Mouse (Mus musculus): Measurements from ENCODE around the gene Stub1. TPM values are rescaled to one million over a fixed set of nuclear protein-coding genes. Genes with fewer than 3 reads are reported as not detected.
A peak's percentile ranks its signal among the peaks of the same experiment; 100 is the strongest.
"Not testable (repeated sequence)": the region's sequence is repeated elsewhere in the genome, so short reads cannot be mapped to it uniquely, and the experiment has no call there.

The Stub1 gene
- total RNA-seq (2014; fragmentation: Nextera tagmentation): 112 and 131 TPM in 2 replicates
- 99.3 and 101 TPM in 2 replicates for total RNA-seq (2017)

DNA sequence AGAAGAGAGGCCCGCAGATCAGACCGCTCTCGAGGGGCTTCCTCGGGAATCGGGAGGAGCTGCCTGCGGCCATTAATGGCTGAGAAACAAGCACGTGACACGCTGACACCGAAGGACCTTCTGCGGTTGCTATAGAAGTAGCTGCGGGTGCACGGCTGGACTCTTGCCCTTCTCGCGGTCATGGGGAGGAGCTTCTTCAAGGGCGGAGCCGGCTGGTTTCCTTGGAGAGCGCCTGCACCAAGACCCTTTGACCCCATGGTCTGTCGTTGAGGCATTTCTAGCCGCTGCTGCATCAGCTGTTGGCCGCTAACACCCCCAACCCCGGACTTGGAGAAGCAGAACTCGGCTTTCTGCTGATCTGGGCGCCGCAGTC is at the start of gene Stub1:
TSS of gene Stub1 (minus strand) at position 114 of the 373 bp plus-strand sequence.
- peak; percentile 67 for ATAC-seq (replicated peaks; ENCODE audit: poor library complexity, severe bottlenecking)

GRCm38 (mm10) chr17:25882306-25882705 is 49.1 kb upstream of the Stub1 start:
- no peak for ATAC-seq (replicated peaks; ENCODE audit: poor library complexity, severe bottlenecking)

GRCm38 (mm10) chr17:25881691-25882090 is 48.5 kb upstream of the Stub1 start:
- no peak for ATAC-seq (replicated peaks; ENCODE audit: poor library complexity, severe bottlenecking)

DNA sequence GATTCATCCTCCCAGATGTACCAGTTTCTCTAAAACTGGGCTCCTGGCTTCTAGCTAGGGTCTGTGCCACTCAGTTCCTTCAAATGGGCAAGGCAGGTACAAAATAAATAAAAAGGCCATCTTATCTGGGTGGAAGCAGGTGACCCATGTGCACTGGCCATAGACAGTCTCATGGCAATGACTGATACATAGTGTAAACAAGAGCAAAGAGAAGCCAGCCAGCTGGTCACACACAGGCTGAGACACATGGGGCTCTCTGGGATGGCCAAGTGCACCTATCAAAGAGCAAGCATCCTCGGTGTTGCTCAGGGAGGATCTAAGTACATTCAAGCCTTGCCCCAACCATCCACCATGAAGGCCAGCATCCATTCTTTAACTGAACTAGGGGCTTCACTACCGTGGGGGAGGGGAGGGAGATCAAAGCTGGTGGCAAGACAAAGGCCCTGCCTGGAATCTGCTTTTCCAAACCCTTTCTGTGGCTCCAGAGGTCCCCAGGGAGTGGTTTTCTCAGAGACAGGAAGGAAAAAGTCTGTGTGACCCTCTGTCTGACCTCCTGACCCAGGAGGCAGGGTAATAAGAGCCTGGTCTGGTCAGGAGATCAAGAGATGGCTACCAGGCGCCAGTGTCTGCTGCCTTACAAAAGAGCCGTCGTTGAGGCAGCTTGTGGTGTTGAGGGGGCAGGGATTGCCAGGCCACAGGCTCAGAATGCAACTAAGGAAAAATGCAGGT is 47.9 kb upstream of the Stub1 start:
- no peak for ATAC-seq (replicated peaks; ENCODE audit: poor library complexity, severe bottlenecking)

DNA sequence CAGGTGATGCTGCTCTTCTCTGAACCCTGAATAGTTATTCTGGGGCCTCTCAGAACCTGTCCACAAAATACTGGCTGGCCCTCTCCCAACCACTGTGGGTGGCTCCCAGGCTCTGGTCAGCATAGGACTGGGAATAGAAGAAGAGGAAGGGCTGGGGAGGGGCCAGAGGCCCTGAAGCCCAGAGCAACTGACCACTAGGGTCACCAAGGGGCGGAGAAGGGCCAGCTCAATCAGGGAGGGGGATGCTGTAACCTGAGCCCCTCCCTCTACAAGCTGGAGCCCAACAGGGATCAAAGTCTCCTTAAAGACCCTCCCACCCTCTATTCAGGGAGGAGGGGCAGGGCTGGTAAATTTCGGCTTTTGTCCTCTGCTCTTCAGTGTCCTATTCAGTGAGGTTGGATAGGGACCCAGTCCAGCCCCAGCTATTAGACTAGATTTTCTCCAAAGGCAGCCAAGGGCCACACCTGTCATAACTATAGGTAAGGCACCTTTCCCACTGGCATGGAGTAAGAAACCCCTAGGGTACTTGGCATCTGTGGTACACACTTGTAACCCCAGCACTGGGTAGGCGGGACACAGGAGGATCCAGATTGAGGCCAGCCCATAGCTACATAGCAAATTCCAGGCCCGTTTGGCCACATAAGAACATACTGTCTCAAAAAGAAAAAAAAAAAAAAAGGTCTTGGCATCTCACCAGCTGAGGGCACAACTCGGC is 47.1 kb upstream of the Stub1 start, which contains the start of gene Wfikkn1:
TSS of gene Wfikkn1 (minus strand) at position 663 of the 715 bp plus-strand sequence.
- no peak for ATAC-seq (replicated peaks; ENCODE audit: poor library complexity, severe bottlenecking)

GRCm38 (mm10) chr17:25879750-25880149 is 46.5 kb upstream of the Stub1 start:
- no peak for ATAC-seq (replicated peaks; ENCODE audit: poor library complexity, severe bottlenecking)

DNA sequence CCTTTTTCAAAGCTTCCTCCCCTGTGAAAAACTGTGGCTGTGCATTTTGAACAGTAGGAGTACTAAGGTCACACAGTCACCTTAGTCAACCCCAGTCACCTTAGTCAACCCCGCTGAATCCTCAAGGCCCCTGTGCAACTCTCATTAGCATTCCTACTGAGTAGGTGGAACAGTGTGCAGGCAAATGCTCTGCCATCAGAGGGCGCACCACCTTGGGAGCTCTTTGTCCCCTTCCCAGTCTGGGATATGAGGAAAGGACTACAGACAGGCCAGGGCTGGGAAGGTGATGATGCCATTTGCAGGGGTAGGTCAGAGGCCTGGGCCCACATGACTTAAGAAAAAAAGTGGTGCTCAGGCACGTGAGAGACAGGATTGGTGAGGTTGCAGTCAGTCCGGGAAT is 46.1 kb upstream of the Stub1 start:
- no peak for ATAC-seq (replicated peaks; ENCODE audit: poor library complexity, severe bottlenecking)

GRCm38 (mm10) chr17:25878611-25879180 is 45.5 kb upstream of the Stub1 start:
- ATAC-seq (replicated peaks; ENCODE audit: poor library complexity, severe bottlenecking): no peak

DNA sequence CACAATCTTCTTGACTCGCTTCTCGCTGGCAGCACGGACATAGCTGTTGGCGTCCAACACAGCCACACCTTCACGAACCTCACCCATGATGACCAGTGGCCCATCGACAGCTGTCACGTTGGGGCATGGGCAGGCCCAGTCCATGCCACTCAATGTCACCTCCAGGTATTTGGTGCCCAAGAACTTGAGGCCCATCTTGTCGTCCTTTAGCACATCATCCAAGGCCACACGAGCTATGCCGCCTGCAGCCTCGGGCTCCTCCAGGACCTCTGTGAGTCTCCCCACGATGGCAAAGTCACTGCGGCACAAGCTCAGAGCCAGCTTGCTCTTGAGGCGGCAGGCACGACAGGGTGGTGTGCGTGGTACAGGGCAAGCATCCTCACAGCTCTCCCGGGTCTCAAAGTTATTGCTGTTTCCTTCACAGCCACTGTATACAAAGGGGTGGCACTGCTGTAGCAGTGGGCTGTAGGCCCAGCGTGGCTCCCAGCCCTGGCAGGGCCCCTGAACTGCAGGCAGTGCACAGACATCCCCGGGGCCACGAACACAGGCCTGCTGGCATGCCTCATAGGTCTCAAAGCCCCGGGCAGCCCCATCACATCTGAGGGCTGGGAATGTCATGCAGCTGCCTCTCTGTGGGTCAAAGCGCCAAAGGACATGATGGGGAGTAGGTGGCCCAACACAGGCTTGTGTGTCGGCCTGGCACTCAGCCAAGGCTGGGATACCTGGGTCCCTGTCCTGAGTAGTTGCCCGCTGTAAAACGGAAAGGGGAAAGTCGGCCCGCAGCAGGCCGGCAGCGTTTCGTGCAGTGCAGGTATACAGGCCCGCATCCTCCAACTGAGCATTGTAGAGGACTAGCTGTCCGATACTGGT is 44.8 kb upstream of the Stub1 start:
- ATAC-seq (replicated peaks; ENCODE audit: poor library complexity, severe bottlenecking): no peak

- no peak for ATAC-seq (replicated peaks; ENCODE audit: poor library complexity, severe bottlenecking)
Measured at GRCm38 (mm10) chr17:25877025-25877424, 43.8 kb upstream of the Stub1 start.

GRCm38 (mm10) chr17:25876347-25876915 is 43.2 kb upstream of the Stub1 start:
- no peak for ATAC-seq (replicated peaks; ENCODE audit: poor library complexity, severe bottlenecking)

- ATAC-seq (replicated peaks; ENCODE audit: poor library complexity, severe bottlenecking): peak; percentile 74
Measured at GRCm38 (mm10) chr17:25875171-25876136, 42.2 kb upstream of the Stub1 start.

DNA sequence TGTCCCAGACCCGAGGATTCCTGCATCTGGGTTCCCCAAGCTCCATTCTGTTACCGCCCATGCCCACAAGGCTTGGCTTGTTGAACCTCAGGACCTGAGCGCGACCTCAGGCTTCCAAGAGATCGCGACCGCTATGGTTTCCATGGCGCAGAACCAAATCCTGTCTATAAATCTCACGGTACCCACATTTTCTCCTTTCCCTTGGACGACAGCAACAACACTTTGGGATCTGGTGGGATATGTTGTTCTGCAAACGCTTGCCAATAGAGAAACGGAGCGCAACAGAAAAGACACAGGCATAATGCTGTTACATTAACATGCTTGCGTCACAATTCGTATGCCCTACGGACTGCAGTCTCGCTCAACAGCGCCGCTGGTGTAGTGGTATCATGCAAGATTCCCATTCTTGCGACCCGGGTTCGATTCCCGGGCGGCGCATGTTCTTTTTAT is 41.5 kb upstream of the Stub1 start, which contains the start of gene Mettl26:
TSS of gene Mettl26 (plus strand) at position 354 of the 450 bp plus-strand sequence.
- ATAC-seq (replicated peaks; ENCODE audit: poor library complexity, severe bottlenecking): peak; percentile 68

DNA sequence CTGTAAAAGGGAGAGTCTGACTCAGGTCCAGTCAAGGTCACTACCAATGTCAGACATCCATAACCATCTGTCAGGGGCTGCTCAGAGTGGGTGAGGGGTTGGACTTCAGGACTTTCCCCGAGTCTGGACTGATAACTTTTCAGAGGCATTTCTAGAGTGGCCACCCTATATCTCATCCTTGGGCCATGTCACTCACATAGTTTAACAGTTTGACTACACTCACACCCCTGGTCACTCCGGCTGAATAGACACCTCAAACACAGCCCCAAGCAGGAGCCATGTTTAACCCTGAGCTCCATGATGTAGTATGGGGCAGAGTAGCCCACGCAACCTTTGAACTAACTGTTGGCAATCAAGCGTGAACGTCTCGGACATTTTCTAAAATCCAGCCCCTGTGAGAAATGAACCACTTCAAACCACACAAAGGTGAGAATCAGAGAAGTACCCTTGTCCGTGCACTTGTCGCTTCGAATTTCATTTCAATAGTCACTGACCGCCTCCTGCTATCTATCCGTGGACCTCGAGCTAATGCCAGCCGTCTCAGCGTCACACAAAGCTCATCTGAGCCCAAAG is 41.0 kb upstream of the Stub1 start:
- no peak for ATAC-seq (replicated peaks; ENCODE audit: poor library complexity, severe bottlenecking)

DNA sequence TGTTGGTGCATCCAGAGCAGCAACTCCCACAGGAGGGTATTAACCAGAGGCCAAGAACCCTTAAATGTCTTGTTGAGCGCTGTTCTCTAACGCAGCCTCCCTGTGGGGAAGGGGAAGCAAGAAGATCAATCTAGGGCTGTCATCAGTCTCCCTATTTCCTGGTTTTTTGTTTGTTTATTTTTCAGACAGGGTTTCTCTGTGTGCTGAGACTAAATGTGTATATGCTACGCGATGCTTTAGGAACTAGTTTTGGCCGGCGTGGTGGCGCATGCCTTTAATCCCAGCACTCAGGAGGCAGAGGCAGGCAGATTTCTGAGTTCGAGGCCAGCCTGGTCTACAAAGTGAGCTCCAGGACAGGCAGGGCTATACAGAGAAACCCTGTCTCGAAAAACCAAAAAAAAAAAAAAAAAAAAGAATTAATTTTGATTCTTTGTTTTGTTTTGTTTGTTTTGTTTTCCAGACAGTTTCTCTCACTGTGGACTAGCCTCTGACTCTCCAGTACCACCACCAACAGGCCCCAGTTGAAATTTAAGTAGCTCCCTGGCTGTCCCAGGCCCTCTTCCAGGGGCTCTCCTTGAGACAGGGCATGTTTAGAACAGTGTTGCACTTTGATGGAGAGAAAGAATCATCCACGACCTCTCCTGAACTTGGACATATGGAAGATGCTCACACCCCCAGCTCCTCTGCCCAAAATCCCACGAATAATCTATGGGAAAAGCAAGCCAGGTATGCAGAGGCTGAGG is 40.4 kb upstream of the Stub1 start:
- ATAC-seq (replicated peaks; ENCODE audit: poor library complexity, severe bottlenecking): no peak

GRCm38 (mm10) chr17:25872676-25873075 is 39.5 kb upstream of the Stub1 start:
- no peak for ATAC-seq (replicated peaks; ENCODE audit: poor library complexity, severe bottlenecking)

GRCm38 (mm10) chr17:25871566-25871965 is 38.4 kb upstream of the Stub1 start:
- ATAC-seq (replicated peaks; ENCODE audit: poor library complexity, severe bottlenecking): not testable (repeated sequence)

DNA sequence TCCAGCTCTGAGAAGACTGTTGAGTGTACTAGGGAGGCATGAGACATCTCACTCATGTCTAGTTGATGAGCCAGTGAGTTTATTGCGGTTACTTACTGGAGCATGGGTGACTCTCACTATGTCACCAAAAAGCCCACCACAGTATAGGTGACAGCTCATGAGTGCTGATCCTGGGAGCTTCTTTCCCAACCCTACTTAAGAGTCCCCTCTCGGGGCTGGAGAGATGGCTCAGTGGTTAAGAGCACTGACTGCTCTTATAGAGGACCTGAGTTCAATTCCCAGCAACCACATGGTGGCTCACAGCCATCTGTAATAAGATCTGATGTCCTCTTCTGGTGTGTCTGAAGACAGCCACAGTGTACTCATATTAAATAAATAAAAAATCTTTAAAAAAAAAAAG is 36.8 kb upstream of the Stub1 start:
- ATAC-seq (replicated peaks; ENCODE audit: poor library complexity, severe bottlenecking): no peak
